Mouse (Mus musculus): Measurements from ENCODE around the gene Tspan13.

Gene Tspan13

GRCm38 (mm10) chr12:36030660-36031363 lies 11.5 kb downstream of the Tspan13 start:
- no peak for DNase-seq

DNA sequence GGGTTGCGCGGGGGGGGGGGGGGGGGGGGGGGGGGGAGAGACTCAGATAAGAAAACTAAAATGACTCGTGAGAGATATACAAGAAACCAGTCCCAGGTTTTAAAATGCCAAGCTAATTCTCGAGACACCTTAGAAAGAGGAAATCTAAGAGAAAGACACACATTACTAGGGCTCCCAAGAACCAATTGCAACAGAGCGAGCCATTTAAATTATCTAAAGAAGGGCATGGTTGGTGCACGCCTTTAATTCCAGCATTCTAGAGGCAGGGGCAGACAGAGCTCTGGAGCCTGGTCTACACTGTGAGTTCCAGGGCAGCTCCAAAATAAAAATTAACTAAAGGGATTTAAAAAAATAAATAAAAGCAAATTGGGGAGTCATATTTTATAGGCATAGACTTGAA lies 12.6 kb downstream of the Tspan13 start:
- DNase-seq = no peak

DNA sequence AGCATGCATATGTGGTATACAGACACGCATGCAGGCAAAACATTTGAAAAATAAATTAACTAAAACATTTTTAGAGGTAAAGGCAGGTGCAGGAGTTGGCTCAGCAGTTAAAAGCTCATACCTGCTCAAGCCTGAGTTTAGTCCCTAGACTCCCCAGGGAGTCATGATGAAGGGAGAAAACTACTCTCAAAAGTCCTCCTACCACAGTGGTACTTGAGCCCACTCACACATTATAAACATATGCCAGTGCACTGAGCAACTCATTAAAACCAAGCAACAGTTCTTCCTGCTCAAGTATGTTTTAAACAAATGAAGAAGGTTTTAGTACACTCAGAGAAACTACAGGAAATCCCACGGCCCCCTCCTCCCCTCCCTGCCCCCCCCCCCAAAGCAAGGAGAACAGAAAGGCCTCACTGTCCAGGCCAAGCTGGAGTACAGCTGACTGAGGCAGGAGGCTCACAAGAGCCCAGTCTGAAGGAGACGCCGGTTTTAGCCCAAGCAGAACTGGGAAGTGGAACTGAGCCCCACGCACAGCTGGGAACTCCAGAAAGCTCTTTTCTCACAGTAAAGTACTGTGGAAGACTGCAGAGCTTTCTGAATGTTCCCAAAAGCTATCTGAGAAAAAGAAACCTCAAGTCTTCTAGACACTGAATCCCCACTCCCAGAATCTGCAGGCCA lies 13.2 kb downstream of the Tspan13 start:
- no peak for DNase-seq

DNA sequence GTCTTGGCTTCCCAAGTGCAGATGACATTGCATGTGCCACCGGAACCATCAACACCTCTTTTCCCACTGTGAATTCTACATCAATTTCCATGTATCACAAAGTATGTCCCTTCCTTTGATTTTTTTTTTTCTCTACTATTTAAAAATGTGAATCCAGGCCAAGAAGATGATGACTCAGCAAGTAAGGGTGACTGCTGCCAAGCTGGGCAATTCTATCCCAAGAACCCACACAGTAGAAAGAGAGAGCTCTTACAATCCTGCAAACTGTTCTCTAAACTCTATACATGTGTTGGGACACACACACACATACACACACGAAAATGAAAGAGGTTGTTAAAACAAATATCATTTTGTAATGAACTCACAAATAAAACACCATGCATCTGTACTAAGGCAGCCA lies 15.1 kb downstream of the Tspan13 start:
- no peak for DNase-seq

- no peak for DNase-seq
Measured at GRCm38 (mm10) chr12:36026126-36026525, 16.2 kb downstream of the Tspan13 start.

- DNase-seq = no peak
Measured at GRCm38 (mm10) chr12:36020710-36021109, 21.6 kb downstream of the Tspan13 start.

DNA sequence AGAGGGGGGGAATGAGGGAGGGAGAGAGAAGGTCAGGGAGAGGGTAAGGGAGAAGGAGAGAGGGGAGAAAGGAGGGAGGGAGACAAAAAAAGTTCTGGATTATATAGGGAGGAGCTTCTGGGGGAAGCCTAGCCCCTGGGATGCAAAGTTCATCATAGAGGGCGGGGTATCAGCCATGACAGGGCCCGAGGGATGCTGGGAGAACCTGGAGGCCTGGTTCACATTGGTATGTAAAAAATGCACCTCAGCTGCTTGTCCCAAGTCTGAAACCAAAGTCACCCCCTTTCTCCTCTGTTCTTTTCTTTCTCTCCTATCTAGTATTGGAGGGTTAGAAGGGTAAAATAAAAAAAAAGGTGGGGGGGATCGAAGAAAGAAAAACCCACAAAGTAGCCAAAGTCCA lies 22.2 kb downstream of the Tspan13 start:
- DNase-seq = no peak

GRCm38 (mm10) chr12:36019572-36019971 lies 22.7 kb downstream of the Tspan13 start:
- DNase-seq = no peak

GRCm38 (mm10) chr12:36017791-36018190 lies 24.5 kb downstream of the Tspan13 start:
- DNase-seq = no peak

- DNase-seq = no peak
Measured at GRCm38 (mm10) chr12:36013216-36013910, 28.9 kb downstream of the Tspan13 start.

DNA sequence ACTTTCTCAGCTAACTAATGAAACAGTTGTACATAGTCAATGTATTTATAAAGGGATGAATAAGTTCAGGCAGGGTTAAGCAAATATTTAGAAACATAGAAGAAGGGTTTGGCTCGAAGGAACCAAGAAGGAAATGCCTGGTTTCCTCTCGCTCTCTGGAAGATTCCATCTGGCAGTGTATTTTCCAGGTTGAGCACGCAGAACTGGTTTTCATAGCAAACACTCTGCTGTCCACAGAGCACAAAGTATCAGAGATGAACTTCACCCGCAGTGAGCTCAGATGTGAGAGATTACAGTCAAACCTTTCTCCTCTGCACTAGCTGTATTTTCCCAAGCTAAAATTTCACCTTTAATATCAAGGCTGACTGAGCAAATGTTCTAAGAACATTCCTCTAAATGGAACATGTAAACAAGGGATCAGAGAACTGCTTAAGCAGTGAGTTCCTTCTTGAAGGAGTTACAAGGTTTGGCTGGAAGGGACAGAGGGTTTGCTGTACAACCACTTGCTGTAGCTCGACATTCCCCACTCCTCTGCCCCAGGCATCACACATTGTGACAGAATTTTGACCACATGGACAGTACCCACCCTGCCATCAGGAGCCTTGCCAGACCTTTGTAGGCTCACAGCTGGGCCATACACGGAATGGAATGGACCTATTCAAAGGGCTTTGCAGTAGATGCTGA lies 33.8 kb downstream of the Tspan13 start:
- no peak for DNase-seq

DNA sequence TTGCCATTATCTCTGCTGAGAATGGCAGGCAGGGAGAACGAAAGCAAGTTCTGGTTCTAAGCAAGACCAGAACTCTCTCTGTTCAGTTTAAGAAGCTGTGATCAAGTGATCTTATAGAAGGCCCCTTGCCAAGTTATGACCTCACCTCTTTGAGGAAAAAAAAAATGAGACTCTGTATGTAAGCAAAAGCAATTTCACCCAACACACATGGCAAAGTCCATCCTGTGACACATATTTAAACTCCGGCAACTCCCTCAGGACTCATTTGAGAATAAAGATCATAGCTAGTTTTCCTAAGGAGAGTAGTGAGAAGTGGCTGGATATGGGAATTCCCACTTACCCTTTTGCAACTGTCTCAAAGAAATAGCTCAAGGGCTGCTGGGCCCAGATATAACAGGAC lies 34.7 kb downstream of the Tspan13 start:
- no peak for DNase-seq

DNA sequence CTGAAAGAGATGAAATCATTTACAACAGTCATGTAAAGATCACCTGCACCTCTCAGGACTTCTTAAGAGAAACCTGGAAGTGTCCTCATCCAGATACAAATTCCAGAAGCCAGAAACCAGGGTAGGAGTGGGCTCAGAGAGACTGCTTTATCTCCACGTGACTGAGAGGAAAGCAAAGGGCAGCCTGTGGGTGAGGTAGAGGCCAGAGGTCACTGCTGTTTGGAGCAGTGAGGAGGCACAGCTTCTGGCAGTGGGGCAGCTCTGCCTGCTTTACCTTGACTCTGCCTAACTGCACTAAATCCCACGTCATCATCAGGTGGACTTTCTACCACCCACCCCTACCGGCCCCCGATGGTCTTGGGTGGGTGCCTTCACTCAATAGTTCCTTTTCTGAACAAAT lies 37.6 kb downstream of the Tspan13 start:
- DNase-seq = no peak

GRCm38 (mm10) chr12:35995799-35996198 lies 46.5 kb downstream of the Tspan13 start:
- peak; percentile 4 to 39 for DNase-seq

GRCm38 (mm10) chr12:35994098-35994497 lies 48.2 kb downstream of the Tspan13 start:
- no peak for DNase-seq

DNA sequence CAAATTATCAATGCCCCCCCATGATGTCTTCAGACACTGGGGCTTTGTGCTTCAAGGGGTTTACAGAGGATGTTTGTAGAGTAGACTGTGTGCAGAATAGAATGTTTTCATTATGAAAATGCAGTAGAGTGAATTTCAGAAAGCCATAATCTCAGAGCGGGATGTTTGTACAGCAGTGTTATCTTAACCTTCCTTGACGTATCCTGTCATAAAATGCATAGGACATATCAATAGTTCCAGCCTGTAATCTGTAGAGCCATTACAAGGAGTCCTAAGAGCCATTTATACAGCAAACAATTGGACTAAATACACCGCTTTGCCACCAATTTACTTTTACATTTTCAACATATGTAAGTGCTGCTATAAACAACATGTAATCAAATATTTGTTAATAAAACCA lies 48.7 kb downstream of the Tspan13 start:
- DNase-seq = no peak

GRCm38 (mm10) chr12:35992711-35993110 lies 49.6 kb downstream of the Tspan13 start, which contains the start of gene Agr2:
Gene Agr2, plus strand, starts transcription at chr12:35992907.
- peak in 1 of 2 experiments; percentile 11 for DNase-seq

DNA sequence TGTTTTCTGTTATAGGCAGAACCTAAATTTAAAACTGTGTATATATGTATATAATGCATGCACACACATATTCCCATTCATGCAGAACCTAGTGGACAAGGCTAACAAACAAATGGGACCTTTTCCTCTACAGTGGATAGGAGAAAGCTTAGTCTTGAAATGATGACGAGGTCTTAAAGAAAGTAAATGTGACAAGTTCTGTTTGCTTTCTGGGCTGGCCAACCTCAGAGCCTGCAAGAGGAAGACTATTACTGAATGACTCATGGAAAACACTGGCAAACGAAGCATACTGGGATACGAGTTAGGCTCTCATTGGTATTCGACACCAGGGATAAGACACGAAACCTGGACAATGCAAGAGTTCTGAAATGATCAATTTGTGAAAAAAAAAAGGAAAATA lies 57.6 kb downstream of the Tspan13 start:
- no peak for DNase-seq

GRCm38 (mm10) chr12:35983472-35983871 lies 58.8 kb downstream of the Tspan13 start:
- DNase-seq = no peak

GRCm38 (mm10) chr12:35981732-35982360 lies 60.5 kb downstream of the Tspan13 start:
- DNase-seq = peak; percentile 17 to 22

DNA sequence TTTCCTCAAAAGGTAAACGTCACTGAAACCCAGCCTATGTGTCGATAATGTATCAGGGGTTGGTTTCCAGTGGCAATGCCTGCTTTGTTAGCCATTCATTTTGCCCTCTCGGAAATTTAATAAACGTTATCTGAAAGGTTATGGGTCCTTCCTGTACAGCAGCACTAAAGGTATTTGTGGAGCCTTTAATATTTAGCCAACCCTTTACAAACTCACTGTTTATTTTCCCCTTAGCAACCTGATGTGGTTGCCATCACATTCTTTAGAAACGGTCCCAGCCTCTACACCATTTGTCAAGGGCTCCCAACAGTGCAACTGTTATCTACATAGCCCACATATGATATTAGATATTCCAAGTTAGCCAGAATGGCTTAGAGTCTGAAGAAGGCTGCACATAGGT lies 62.7 kb downstream of the Tspan13 start:
- no peak for DNase-seq

DNA sequence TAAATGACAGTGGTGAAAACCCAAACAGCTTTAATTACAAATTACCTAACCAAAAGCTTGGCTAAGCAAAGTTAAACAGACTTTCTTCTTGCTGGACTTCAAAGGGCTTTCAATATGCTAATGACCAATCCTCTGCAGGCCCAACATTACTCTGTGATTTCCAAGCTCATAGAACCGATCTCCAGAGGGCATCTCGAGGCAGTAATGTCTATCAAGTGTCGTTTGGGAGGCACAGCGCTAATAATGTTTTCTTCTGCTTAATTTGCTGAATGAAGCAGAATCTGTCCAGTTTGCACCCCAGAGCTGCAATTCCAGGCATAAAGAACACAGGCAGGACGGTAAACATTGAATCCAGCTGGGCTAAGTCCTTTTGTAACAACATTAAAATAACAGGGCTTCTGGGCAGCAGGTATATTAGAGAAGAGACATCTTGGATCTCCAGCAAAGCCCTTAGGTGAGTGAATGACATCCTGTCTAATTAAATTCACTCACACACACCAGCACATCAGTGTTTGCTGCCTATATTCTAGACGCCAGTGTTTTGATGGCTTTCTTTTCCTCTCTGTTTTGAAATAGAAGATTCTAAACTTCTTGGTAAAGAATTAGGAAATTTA lies 64.6 kb downstream of the Tspan13 start:
- no peak for DNase-seq

All from kidney, postnatal 4 days (tissue).